Mouse (Mus musculus) layer of hippocampus, adult 11-12 months (tissue): ENCODE results near the gene Pxt1.

ENCODE experiments used
- DNase-seq: peaks from one replicate; pipeline ENCODE4 v3.0.0; 2022; ENCODE audit warnings: low spot score

Gene Pxt1

DNA sequence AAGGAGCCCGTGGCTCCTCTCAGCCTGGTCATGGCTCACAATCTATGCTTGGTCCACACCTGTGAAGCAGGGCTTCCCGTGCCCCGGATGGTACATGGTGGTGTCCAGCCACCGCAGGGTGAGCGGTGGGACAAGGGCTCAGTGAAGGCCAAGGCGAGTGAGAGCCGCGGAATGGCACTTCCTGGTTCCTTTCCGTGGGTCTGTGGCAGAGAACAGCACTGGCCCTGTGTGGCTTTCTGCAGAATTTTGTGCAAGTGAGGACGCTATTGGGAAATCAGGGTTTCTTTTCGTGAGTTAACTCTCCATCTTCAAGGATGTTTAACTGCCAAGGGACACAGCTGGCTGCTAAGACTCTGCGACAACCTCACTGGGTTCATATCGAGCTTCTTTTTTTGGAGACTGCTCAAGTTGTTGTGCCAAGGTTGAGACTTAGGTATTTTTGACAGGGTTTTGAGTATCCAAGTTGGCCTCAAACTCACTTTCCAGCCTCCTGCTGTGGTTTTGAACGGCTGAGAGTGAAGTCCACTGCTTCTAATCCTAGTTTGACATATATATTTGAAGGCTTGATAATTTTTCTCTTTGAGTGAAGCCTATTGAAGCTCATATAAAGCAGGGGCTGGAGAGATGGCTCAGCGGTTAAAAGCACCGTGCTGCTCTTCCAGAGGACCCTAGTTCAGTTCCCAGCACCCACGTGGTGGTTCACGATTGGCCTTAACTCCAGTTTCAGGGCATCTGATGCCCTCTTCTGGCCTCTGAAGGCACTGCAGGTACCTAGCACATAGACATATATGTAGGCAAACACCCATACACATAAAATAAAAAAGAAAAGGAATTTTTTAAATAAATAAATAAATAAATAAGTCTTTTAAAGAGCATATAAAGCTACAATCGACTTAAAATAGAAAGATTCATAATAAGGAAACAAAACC lies 3.6 kb upstream of the Pxt1 start:
- DNase-seq = no peak

DNA sequence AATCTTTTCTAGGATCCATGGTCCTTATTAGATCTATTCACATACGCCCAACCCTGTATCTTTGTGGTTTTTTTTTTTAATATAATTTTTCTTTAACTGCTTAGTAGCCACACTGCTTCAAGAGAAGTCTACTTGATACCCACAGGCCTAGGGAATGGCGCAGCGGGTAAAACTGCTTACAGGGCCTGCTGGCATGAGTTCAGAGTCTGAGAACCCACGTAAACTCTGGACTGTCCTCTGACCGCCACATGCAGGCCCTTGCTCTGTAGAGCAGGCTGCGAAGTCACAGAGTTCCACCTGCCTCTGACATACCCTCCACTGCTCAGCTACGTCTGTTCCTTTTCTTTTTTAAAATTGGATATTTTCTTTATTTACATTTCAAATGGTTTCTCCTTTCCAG lies 841 bp upstream of the Pxt1 start:
- DNase-seq = no peak

DNA sequence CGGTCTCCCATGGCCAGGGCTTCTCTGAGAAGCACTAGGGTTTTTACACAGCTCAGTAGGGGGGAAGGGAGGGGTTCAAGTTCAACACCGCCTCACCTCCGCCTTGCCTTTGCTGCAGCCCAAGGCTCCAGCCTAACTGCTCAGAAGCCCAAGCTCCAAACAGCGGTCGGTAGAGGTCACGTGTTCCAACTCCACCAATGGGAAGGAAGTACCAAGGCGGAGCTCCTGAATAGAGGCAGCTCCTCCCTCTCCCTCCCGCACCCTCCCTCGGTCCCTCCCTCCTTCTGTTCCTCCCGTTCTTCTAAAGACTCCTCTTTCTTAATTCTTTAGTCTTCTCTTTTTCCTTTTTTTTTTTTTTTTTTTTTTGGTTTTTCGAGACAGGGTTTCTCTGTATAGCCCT lies 1.5 kb downstream of the Pxt1 start:
- DNase-seq = no peak

DNA sequence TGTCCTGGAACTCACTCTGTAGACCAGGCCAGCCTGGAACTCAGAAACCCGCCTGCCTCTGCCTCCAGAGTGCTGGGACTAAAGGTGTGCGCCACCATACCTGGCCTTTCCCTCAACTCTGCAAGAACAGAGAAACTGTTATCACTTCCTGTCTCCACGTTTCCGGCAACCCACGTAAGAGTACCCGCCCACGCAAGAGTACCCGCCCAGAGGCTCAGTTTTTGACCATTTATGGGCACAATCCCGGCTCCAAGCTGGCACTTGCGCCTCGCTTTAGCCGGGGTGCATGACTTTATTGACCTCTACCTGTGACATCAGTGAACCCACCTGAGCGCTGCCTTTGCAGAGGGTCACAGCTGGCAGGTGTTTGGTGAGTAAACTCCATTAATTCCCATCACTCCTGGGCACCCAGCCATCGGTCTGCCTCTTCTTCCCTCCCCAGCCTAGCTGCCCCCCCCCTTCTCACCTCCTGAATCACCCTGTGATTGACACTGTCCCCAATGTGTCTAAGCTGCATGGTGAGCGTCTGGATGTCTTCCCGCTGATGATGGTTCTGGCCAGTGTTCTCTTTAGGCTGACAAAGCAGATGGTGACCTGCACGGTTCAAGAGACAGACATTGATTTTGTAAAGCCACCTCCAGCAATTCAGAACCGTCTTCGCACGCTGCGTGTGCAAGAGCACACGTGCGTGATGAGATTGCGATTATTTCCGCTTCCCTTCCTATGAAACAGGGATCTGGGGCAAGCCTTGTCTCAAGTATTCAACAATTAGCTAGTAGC lies 2.7 kb downstream of the Pxt1 start:
- DNase-seq = no peak

DNA sequence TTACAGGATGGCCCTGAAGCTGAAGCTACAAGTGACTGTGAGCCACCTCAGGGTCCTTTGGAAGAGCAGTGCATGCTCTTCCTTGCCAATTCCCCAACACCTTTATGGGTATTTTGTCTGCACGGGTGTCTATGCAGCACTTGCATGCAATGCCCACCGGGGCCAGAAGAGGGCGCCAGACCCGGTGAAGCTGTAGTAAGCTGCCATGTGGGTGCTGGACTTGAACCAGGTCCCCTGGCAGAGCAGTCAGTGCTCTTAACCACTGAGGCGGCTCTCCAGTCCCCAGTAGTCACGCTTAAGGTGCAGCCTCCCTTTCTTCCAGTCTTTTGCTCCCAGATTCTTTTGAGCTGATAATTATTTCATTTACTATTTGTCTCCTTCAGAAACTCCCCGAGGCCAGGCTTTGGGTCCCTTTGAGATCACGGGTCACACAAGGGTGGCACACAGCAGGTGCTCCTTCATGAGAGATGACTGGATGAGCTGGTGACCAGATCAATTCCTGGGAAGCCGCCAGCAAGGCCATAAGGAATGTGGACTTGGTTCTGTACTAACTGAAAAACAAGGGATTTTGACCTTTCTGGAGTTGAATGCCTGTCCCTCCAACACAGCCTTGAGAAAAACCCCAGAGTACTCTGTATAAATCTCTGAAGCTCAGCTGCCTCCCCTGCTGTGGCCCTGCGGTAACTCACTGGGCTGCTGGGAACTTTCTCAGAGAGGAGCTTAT lies 6.9 kb downstream of the Pxt1 start:
- no peak for DNase-seq

DNA sequence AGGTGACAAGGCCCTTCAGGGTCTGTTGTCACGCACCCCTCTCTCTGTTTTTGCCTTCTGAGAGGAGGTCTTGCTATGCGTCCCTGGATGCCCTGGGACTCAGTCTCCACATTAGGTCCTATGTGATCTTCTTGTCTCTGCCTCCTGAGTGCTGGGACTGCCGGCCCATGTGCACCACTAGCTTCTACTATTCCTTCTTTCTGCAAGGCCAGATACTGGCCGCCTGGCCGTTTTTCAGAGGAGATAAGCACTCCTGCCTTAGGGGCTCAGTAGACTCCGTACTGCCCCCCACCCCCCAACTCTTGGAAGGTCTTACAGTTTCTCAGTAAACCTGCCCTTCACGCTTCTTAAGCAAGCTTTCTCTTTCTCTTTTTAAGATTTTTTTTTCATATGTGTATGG lies 7.5 kb downstream of the Pxt1 start:
- DNase-seq = no peak

DNA sequence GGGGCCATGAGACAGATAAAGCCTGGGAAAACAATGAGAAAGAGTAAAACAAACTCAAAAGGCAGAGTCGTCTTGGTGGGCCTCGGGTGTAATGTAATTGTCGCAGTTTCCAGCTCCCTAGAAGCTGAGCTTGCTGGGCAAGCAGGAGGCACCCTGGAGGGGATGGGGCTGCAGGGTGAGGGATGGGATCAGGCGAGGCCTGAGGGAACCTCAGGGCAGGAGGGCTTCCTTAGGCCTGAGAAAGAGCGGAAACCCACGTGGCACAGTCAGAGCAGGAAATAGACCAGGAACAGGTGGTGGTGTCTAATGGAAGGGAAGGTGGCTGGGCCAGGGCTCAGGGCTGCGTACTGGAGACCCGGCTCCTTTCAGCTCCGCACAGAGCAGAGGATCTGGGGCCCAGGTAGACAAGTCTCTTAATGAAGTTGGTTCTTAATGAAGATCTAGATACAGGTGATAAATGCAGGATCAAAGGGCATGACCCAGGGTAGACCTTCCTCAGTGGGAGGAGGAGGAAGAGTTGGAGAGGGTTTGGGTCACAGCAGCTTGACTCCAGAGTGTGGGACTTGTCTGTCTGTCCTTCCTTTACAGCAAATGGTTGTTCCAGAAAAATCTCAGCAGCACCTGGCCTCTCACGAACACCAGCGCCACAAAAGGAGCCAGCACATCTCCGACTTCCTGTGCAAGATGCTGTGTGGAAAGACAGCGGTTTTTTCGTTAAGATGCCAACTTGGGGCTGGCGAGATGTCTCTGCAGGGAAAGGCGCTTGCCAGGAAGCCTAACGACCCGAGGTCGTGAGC lies 9.3 kb downstream of the Pxt1 start:
- DNase-seq = no peak

DNA sequence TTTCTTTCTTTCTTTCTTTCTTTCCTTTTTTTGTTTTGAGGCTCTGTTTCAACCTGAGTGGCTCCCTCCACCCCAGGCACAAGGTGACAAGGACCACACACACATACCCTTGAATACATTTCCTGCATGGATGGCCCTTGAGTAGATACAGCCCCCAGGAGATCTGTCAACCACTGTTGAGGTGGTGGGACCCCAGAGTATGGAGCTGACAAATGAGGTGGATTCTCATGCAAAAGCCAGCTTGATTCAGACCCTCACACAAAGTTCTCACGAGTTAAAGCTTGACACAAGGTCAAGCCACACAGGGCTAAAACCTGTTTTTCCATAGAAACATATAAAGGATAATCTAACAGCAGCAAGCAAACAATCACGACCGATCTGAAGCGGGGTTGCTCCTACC lies 11.4 kb downstream of the Pxt1 start:
- no peak for DNase-seq

DNA sequence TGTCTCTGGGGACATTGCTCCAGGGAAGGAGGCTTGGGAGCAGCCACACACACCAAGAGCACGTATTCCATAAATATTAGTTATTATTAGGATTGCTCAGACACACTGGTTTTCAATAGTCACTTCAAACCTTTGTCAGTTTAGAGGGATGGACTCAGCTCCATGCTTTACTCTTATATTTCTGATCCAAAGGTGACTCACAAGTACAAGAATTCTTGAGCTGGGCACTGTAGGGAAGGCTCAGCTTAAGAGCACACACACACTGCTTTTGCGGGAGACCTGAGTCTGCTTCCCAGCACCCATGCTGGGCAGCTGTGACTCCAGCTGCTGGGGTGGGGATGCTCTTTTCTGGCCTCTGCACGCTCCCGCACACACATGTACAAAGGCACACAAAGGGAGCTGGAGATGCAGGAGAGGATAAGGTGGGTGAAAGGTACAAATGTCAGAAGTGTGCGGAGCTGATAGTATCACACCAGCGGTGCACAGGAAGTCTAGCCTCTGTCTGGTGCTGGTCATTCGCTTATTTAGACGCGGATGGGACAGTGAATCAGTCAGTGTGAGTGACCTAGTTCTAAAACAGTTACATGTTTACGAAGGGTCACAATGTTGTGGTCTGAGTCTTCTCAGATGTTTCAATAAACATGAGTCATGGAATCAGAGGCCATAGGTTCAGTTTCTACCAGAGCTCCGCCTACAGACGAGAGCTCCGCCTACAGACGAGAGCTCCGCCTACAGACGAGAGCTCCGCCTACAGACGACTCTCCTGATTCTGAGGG lies 12.0 kb downstream of the Pxt1 start:
- DNase-seq = no peak

DNA sequence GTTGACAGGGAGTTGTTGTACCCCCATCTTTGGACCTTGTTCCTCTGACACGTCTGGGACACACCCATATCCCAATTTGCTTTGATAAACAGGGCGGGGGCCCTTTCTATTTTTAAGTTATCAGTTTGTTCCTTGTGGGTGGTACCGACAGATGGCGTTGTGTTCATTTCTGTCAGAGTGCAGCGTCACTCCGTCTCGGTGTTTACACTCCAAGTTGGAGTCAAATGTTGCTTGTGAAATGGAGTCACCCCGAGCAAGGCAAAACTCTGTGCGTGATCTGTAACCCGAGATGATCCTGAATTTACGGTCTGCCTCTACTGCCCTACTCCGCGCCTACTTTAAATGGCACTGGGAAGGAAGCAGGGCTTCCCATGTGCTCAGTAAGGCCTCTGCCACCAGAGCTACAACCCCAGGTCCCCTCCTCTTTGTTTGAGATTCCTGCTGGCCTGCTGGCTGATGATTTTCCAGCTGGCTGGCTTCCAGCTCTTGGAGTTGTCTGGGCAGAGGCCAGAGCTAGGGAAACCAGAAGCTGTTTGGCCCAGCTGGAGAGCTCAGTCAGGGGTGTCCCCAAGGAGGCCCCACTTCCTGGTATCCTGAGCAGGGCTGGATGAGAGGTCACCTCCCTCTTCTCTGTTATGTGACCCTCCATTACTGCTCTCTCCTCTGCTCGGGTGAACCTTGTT lies 13.1 kb downstream of the Pxt1 start:
- DNase-seq = peak; percentile 56

DNA sequence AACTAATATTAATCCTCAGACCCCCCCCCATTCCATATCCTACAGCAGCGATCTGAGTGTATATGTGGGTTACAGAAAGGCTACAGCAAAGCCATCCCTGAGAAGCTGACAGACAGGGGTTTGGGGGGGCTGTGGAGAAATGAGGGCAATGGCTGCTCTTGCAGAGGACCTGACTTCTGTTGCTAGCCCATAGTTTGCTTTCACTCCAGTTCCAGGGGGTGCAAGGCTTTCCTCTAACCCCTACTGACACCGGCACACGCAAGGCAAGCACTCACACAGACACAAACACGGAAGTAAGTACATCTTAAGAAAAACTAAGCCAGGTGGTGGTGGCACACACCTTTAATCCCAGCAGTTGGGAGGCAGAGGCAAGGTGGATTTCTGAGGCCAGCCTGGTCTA lies 14.3 kb downstream of the Pxt1 start:
- DNase-seq = no peak

DNA sequence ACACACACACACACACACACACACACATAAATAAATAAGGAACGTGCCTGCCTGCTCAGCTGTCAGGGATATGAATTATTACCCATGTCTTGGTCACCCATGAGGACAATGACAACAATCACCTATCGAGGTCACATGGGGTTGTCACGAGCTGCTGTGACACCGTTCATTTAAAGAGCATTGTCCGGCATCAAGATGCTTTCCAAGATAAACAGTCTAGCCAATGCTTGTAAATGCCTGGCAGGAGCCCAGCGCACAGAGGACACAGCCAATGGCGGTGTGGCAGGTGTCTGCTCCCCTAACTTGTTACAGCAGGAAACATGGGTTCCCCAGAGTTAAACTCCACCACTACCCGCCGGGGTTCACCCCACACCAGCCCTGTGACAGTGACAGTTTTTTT lies 15.6 kb downstream of the Pxt1 start:
- no peak for DNase-seq

DNA sequence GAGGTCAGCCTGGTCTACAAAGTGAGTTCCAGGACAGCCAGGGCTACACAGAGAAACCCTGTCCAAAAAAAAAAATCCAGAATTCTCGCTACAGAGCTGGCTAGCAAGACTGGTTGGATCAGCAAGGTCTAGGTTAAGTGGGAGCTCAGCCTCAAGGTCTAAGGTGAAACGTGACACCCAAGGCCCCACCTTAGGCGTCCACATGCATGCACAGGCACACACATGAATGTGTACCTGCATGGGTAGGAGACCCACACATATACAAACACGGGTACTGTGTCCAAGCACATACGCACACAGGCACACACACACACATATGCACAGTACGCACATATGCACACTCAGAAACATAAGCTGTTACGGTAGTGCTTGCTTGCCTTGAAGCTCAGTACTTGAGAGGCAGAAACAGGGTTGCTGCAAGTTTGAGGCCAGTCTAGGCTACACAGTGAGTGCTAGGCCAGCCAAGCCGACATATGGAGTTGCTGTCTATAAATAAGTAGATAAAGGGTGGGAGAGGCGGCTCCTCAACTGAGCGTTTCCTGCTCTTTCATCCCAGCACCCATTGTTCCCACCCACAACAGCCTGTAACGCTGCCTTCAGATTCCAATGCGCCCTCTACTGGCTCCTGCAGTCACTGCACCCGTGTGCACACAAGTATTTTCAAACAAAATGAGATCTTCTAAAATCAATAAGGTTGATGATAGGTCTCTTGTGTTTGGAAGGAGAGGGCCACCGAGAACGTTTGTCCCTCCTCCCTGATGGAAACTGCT lies 16.6 kb downstream of the Pxt1 start:
- peak; percentile 56 for DNase-seq

DNA sequence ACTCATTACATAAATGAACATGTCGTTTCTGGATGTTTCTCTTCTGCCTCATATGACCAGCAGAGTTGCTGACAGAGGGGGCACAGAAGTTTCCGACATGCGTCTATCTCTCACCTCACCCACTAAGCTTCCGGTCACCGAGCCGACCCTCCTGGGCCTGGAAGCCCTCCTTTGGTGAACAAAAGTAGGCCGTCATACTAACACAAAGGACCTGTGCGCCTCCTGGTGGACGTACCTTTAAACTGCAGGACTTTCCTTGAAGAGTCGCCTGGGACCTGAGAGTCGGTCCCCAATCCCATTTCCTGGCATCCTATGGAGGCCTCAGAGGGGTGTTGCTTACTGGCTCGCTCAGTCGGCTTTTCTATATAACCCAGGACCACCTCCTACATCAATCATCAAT lies 17.3 kb downstream of the Pxt1 start:
- peak; percentile 85 for DNase-seq

DNA sequence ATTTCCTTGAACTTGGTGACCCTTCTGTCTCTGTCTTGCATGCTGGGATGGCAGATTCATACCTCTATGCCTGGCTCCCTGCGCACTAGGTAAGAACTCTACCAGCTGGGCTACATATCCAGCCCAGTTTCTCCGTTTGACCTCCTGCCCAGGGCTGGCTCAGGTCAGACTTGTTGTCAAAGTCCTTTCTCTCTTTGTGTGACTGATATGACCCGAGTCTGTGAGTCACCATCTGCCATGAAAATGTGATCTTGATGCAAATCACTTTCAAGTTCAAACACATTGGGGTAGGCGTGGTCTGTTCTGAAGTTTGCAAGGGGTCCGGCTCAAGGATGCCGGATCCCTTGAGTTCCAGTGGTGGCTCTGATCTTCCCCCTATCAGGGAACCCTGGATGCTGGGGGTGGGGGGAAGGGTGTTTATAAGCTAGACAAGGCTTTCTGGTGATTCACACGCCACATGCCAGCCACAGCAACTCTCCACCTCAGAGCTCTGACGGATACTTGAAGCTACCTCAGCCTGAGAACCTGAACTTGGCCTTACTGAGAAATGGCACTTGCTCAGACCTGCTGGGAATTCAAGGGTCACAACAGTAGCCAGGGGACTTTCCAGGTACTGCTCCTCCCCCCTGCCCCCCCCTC lies 18.6 kb downstream of the Pxt1 start:
- no peak for DNase-seq

DNA sequence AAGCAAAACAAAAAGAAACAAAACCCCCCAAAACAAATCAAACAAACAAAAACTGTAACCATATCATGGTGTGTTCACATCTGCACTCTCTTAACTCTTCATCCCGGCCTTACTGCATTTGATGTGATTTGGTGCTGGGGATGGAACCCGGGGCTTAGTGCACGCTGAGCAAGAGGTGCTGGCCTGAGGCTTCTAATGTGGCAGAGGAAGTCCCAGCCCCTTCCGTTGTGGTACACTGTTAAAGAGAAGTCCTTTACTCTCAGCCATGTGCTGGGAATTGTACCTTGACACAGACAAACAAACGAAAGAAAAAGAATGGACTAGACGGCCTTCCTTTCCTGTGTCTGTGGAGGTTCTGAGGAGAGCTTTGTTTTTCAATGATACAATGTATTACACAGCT lies 21.5 kb downstream of the Pxt1 start:
- DNase-seq = no peak

DNA sequence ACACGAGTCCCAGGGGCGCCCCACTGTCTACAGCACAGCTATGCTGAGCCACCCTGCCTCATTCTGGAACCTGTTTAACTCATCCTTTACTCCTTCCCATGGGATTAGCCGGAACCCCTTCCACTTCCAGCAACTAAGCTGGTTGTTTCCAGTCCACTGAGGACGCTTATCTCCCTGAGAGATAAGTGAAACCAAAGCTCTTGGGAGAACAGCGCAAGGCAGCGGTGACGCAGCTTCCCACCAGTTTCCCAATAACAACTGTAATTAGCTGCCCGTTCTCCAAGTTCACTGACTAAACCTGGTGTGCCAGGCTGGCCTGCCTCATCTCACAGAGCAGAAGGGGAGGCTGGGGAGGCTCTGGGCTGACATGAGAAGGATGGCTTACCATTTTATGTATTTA lies 22.6 kb downstream of the Pxt1 start:
- DNase-seq = no peak

DNA sequence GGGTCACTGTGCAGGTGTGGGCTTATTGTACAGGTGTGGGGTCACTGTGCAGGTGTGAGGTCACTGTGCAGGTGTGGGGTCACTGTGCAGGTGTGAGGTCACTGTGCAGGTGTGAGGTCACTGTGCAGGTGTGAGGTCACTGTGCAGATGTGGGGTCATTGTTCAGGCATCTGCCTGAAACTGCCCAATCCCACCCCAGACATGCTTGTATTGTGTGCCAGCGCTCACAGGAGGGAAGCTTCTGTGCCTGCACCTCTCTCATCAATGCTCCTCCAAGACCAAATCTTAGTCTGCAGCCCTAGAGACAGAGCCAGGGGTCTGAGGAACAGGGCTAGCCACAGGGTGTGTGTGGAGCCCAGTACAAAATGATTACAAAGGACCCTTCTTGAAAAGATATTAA lies 27.1 kb downstream of the Pxt1 start:
- no peak for DNase-seq

DNA sequence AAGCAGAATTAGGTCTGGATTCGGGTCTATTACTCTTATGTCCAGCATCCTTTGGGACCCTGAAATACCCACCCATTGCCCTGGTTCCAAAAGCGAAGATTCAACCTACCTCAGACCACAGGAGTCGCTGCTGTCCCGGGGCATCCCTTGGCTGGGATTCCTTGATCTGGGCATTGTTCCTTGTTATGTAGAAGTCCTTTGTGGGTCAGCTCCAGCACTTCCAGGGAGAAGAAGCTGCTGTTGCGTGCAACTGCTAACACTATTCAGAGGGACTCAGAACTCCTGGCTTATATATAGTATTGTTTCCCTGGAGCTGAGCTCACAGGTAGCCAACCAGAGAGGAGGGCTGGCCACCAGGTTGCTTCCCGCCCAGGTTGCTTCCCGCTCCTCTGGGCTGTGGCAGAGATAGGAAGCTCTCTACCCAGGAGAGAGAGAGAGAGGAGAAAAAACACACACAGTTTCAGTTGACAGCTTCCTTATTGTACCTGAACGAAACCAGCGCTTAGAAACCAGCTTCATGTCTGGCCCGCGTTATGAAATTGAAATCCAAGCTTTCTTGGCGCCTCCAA lies 28.5 kb downstream of the Pxt1 start, which contains the start of gene 4930539E08Rik:
TSS of gene 4930539E08Rik (minus strand) at position 265 of the 569 bp plus-strand sequence.
- DNase-seq = no peak
